Mouse (Mus musculus): Measurements from ENCODE around the gene Zdhhc11.
"Not testable (repeated sequence)": the region's sequence is repeated elsewhere in the genome, so short reads cannot be mapped to it uniquely, and the experiment has no call there.

Zdhhc11 gene

GRCm38 (mm10) chr13:74008216-74008615, 44.6 kb downstream of the Zdhhc11 start:
- DNase-seq = not testable (repeated sequence)

- peak; percentile 95 for DNase-seq
Observed at GRCm38 (mm10) chr13:74008948-74009718, 45.5 kb downstream of the Zdhhc11 start, which contains the start of gene Tppp. Gene Tppp (plus strand): TSS chr13:74009407.

GRCm38 (mm10) chr13:74009791-74010614, 46.4 kb downstream of the Zdhhc11 start:
- DNase-seq = peak; percentile 82

GRCm38 (mm10) chr13:74010678-74011077, 47.0 kb downstream of the Zdhhc11 start:
- DNase-seq = peak; percentile 54

- no peak for DNase-seq
Observed at GRCm38 (mm10) chr13:74015908-74016307, 52.3 kb downstream of the Zdhhc11 start.

- DNase-seq = no peak
Observed at GRCm38 (mm10) chr13:74017426-74017825, 53.8 kb downstream of the Zdhhc11 start.

GRCm38 (mm10) chr13:74019006-74019405, 55.4 kb downstream of the Zdhhc11 start:
- not testable (repeated sequence) for DNase-seq

- peak; percentile 20 for DNase-seq
Observed at GRCm38 (mm10) chr13:74025151-74026081, 61.8 kb downstream of the Zdhhc11 start.

- peak; percentile 38 for DNase-seq
Observed at GRCm38 (mm10) chr13:74026215-74026614, 62.6 kb downstream of the Zdhhc11 start.

- DNase-seq = no peak
Observed at GRCm38 (mm10) chr13:74028116-74028515, 64.5 kb downstream of the Zdhhc11 start.

- DNase-seq = no peak
Observed at GRCm38 (mm10) chr13:74029013-74029412, 65.4 kb downstream of the Zdhhc11 start.

GRCm38 (mm10) chr13:74030691-74031090, 67.0 kb downstream of the Zdhhc11 start:
- no peak for DNase-seq

- no peak for DNase-seq
Observed at GRCm38 (mm10) chr13:74031133-74031532, 67.5 kb downstream of the Zdhhc11 start.

GRCm38 (mm10) chr13:74034756-74035155, 71.1 kb downstream of the Zdhhc11 start:
- DNase-seq = no peak

GRCm38 (mm10) chr13:74035776-74036175, 72.1 kb downstream of the Zdhhc11 start:
- DNase-seq = no peak

- no peak for DNase-seq
Observed at GRCm38 (mm10) chr13:74039926-74040325, 76.3 kb downstream of the Zdhhc11 start.
